Mouse (Mus musculus) urinary bladder, postnatal 36 days (tissue): ENCODE measurements at regions not wholly inside any gene's neighbourhood (a gene's known extent, or its start where the extent isn't known, plus 50 kb on each side); places are given as distances from the start of the nearest gene placed in this dataset.

Experiments
- DNase-seq, 2 experiments: peaks; one replicate each; pipeline ENCODE4 v3.0.0; 2022; ENCODE audit warnings: low spot score in 2 of 2, mixed read lengths in 1 of 2

- no peak for DNase-seq
Observed at GRCm38 (mm10) chr1:92341846-92342540, 131.7 kb downstream of the Ndufa10 start.

DNA sequence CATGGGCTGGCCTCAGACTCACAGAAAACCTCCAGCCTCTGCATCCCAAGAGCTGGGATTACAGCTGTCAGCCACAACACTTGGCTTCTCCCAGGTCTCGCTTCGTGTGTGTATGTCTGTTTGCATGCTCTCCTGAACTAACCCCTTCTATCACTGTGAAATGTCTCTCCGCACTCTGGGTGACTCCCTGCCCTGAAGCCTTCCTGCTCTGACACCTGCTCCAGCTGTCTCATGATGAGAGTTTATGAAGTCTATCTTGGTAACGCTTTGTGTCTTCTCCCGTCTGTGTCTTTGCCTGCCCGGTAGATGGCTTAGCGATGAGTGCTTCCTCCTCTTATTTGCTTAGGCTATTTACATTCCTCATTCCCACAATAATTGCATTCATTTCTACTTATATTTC, 133.0 kb downstream of the Ndufa10 start:
- DNase-seq, result no peak

GRCm38 (mm10) chr1:92338589-92338988, 135.1 kb downstream of the Ndufa10 start:
- DNase-seq, result no peak

DNA sequence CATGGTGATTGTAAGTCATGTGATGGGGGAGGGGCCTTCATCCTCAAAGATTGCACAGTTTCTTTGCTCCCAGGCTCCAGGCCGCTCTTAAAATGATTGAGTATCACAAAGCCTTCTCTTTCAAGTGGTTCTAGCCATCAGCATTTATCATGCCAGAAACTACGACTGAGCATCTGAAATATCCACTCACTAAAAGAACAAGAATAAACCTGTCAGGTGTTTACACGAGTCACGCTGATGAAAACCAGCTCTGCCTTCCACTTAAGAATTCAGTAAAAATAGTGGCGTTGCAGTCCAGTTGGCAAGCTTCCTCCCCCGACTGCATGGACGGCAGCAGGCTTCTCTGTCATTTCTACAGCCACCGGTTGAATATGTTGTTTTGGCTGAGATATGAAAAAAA, 136.2 kb downstream of the Ndufa10 start:
- no peak for DNase-seq

DNA sequence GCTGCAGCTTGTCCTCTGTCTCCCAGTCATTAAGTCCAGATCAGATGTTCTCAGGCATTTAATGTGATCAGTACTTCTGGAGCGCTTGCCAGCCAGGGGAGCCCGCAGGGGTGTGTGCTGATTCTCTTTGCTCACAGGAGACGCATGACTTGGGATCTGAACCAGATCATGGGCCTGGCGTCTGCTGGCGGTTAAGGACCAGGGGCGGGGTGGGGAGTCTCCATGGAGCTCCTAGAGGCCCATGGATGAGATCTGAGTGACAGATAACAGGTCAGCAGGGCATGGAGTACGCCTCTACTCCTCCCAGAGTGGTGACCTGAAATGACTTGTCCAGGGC, 136.7 kb upstream of the Hdac4 start:
- DNase-seq, result no peak

GRCm38 (mm10) chr1:92331559-92332247, 136.2 kb upstream of the Hdac4 start:
- no peak for DNase-seq

- DNase-seq, result no peak
Observed at GRCm38 (mm10) chr1:92330181-92330580, 134.7 kb upstream of the Hdac4 start.

DNA sequence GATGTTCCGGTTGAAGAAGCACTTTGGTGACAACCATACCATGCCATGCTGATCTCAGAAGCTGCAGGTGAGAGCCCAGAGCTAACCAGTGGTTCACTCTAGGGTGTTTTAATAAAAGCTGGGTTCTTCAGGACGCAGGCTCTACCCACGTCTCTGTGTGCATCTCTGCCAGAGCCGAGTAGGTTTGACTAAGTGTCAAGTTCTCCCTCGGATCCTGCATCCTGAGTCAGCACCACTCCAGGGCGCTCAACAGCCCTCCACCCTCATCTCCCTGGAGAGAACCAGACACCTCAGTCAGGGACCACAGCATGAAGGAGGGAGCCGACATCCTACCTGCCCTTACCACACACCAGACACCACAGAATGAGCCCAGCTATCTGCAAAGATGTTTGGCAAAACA, 134.0 kb upstream of the Hdac4 start:
- no peak for DNase-seq

DNA sequence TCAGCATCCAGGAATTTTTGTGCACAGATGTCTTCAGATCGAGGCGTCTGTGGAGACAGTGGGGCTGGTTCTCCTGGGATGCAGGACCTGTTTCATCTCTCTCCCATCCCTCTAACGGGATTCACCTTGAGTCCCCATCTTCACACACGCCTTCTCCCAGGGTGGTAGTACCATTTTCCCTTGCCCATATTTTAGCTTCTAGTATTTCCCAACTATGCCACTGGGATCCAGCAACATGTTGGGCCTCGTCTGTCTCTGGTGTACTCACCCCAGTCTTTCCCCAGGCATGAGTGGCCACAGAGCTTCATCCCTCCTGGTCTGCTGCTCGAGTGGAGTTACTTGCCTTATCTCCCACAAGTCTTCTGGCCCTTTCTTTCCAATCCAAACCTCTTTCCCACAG, 131.6 kb upstream of the Hdac4 start:
- no peak for DNase-seq

GRCm38 (mm10) chr1:92325281-92325680, 129.8 kb upstream of the Hdac4 start:
- DNase-seq, result no peak

GRCm38 (mm10) chr1:92324091-92324950, 128.8 kb upstream of the Hdac4 start:
- DNase-seq, result no peak

GRCm38 (mm10) chr1:92317131-92317530, 121.6 kb upstream of the Hdac4 start:
- no peak for DNase-seq

DNA sequence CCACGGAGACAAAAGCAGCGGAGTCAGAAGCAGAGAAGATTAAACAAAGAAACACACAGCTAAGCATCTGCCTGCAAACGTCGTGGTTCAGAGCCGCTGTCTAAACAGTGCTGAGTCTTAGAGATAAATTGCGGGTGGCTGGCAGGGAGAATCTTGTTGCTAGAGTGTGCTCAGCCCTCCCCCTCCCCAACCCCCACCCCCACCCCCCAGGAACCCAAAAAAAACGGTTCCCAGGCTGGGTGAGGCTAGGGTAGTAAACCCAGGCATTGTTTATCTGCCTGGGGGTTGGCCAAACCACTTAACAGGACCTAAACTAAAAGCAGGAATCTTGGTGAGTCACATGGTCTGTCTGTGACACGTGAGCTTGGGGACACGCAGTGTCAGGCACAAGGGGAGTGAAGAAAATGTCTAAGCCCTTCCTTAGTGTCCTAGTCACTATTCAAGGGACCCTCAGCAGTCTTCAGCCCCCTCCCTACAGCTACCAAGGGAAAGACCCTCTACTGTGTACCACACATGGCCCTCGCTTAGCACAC, 120.8 kb upstream of the Hdac4 start:
- DNase-seq, result no peak

GRCm38 (mm10) chr1:92313001-92313597, 117.6 kb upstream of the Hdac4 start:
- DNase-seq, result no peak

GRCm38 (mm10) chr1:92309883-92310282, 114.4 kb upstream of the Hdac4 start:
- DNase-seq, result no peak

GRCm38 (mm10) chr1:92309381-92309780, 113.9 kb upstream of the Hdac4 start:
- no peak for DNase-seq

DNA sequence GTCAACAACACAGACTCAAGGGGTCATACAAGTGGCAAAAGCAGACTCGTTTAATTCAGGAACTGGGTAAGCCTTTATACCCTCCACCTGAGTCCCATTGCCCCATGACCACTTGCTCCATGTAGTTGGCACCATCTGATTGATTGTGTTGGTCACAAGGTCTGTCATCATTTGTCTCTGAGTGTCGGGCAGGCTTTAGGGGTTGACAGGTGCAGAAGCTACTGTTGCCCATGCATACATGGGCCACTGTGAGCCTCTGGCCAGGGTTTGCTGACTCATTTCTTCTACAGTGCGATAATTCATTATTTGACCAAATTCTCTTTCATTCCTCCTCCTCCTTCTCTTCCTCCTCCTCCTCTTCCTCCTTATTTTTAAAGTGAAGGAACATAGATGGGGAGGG, 113.0 kb upstream of the Hdac4 start:
- no peak for DNase-seq

DNA sequence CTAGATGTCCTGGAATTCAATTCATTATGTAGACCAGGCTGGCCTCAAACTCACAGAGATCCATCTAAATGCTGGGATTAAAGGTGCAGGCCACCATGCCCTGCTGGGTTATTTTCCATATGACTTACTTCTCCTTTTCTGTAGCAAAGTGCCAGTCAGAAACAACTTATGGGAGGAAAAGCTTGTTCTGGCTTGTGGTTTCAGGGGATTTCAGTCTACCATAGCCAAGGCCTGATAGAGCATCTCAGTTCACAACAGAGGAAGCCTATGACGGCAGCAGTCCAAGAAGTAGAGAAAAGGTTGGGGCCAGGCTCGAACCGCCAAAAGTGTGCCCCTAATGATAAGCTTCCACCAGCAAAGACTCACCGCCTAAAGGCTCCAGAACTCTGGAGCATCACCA, 110.5 kb upstream of the Hdac4 start:
- DNase-seq, result no peak

DNA sequence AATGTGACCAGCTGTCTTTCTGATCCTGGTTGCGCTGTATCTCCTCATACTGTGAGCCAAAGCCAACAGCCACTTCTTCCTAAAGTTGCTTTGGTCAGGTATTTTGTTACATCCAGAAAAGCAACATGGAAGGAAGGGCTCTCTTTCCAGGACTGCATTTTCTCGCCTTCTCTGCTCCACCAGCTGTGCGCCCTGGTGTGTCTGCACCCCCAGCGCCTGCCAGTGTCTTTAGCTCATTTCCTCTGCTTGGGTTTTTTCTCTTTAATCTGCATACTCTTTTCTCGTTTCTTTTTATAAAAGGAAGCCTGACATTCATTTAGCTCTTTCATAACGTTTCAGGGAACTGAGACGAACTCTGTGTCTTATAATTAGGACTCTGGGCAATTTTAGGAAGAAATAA, 103.5 kb upstream of the Hdac4 start:
- no peak for DNase-seq

DNA sequence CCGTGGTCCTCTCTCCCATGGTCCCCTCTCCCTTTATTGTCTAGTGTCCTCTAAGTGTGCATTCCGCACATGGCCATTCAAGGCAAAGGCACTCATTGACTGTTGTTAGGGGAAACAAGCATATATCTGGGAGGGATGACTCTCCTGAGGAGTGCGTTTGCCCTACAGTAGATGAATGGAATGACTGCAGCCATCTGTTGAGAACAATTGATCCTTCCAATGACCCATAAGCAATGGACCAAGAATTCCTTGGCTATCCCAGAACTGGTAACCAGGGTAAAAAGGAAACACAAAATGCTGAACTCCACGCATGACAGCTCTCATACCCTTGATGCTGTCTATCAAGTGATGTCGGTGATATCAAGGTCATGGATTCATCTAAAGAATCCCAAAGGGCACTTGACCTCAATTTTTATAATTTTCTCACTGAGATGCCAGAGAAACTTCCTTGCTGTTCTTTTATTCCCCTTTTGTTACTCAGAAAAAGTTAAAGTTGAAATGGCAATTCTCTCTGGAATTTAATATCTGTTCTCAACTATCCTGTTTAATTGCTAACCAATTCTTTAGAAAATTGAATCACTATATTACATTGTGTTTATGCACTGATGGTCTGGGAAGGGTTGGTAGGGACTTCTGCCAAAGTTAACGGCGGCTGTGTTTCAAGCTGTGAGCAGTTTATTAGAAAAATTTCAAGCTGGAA, 97.3 kb upstream of the Hdac4 start:
- DNase-seq, result no peak

GRCm38 (mm10) chr1:92286966-92287342, 91.5 kb upstream of the Hdac4 start:
- no peak for DNase-seq
